Mouse (Mus musculus) neutrophil, adult 5-6 weeks (primary cell): ENCODE measurements around the gene Cuedc1. TPM values are rescaled to one million over a fixed set of nuclear protein-coding genes. Genes with fewer than 3 reads are reported as not detected.
A peak's percentile ranks its signal among the peaks of the same experiment; 100 is the strongest.

ENCODE experiments used
- ATAC-seq: fragments of 151-379, 151-347 bp; 2 replicates; pipeline ENCODE4 v1.8.0; 2017; ENCODE audit warnings: mild to moderate bottlenecking, moderate TSS enrichment; ENCODE audit not compliant: insufficient number of reproducible peaks, poor library complexity, low FRiP score, severe bottlenecking; ENCODE audit errors: extremely low read depth
- total RNA-seq: library from RNA; stranded (forward); fragments of 200-1000 nt; gene quantifications from 2 replicates; pipeline ENCODE4 v1.2.3, GENCODE M21; 2017

Gene Cuedc1
- total RNA-seq, 1 experiment from 2014 or later = 6.3 TPM

DNA sequence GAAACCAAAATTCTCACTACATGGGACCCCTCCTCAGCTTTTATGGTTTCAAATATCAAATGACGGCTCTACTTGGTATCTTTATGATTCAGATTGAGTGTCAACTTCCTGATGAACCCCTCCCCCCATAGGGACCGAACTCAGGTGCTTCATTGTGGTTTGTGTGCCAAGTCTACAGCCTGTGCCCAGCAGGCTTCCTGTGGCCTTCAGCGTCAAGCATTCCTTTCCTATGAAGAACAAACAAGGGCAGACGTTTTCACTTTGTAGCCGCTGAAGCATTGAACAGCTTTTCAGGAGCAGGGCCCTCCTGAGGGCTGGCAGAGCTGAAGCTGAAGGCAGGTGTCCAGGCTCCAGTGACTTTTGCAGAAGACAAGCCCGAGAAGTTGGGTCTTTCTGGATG is 115.9 kb downstream of the Cuedc1 start:
- no peak for ATAC-seq

- no peak for ATAC-seq
Measured at GRCm38 (mm10) chr11:88214881-88215831, 117.3 kb downstream of the Cuedc1 start.

GRCm38 (mm10) chr11:88216231-88216685 is 118.4 kb downstream of the Cuedc1 start:
- peak; percentile 57 for ATAC-seq

DNA sequence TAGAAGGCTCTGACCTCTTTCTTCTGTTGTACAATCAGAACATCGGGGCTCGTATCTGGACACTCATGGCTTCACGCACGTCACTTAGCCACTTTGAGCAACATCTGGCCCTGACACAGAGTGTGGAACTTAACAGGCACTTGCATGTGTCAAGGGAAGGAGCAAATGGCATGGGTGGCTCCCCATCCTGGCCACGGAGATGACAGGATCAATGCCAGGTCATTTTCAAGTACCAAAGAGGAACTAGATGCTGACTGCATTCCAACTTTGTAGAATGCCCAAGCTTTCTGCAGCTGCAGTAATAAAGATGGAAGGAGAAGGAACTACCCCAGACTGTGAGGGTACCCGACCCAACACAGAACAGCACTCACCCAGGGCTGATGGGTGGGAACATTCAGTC is 120.3 kb downstream of the Cuedc1 start:
- ATAC-seq = no peak

GRCm38 (mm10) chr11:88218586-88218985 is 120.7 kb downstream of the Cuedc1 start:
- no peak for ATAC-seq

DNA sequence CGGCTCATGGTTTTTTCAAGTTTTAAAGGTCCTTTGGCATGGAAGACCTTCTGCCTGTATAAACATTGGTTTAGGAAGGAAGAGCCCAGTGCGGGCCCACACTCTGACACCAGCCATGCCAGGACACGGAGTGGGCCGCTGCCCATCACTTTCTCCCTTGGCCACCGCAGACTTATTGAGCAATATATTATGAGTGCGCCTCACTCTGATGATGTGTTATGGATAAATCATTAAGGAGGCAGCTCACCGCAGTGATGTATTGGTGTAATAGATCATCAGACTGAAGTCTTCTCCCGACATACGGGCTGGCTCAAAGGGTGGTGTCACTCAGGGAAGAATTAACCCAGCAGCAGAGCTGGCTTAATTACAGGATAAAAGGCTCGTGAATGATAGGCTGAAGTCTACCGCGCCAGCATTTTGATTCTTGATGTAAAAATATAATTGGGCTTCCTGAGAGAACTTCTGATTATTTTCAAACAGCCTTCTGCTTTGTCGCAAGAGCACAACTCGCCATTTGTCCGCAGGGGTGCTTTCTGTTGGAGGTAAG is 124.1 kb downstream of the Cuedc1 start:
- ATAC-seq = no peak

GRCm38 (mm10) chr11:88227001-88227957 is 129.4 kb downstream of the Cuedc1 start:
- no peak for ATAC-seq

DNA sequence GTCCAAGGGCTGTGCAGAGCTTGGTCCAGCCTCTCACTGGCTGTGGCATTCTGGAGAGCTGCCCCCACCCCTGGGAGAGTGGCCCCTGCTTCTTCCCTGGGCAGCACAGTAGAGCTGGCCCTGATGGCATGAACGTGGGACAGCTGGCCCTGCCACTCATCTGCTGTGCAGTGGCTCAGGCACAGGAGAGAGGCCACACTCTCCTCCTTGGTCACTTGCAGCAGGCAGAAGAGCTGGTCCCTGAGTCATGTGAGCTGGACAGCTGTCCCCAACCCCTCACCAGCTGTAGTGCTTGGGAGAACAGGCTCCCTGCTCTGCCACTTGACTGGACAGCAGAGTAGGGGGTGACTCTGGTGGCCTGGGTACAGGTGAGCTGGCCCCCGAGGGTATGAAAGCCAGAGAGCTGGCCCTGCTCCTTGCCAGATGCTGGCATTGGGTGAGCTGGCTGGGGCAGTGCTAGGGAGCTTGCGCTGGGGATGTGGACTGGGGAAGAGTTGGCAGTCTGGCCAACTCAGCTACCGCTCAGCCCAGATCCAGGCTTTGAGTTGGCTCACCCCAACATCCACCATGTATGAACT is 133.4 kb downstream of the Cuedc1 start:
- no peak for ATAC-seq

DNA sequence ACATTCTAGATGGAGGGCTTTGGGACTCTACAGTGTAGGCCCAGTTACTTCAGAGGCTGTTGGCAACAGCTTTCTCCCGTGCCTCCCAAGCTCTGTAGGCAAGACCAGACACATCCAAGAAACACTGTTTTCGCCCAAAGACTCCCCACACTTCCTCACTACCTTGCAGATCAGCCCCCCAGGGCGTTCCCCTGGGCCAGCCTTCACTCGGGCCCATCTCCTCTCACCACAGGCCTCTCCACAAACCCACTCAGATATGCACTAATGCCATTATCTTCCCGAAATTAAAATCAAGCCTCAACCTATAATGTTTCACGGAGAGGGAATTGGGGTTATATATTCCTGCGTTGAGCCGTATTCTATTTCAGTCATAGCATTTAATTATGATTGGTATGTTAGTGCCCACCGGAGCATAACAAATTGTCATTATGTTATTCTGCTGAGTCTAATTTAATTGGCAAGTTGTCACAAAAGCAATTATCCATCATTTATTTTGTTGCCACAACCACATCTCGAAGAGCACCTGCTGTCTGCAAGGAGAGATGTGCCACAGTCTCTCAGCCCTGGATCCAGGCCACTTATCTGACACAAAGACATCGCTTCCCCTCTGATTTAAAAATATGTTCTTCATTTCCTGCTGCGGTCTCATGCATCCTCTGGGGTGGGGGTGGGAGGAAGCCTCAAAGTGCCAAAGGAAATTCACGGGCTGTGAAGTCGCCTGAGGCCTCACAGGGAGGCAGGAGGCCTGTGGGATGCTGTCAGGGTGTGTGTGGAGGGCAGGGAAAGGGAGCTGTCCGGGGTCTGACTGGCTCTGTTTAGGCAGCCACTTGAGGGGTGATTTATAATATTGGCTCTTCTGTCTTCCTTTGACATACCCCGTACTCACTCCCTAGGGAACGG is 135.9 kb downstream of the Cuedc1 start:
- peak; percentile 49 for ATAC-seq

DNA sequence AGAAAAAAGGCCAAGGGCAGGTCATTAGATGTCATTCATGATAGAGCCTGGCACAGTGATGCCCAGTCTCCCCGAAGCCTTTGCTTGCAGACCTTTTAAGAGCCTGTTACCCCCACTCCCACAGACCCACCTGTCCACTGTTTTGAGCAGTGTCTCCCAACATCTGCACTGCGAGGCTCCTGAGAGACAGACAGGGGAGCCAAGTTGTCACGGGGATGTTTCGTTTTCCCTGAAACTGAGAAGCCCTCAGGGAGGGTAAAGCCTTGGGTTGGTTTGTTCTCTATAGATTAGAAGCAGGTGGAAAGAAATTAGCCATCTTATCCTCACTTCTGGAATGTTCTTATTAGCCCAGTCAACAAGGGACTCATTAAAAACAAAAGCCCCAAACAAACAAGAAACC is 136.9 kb downstream of the Cuedc1 start:
- ATAC-seq = no peak

GRCm38 (mm10) chr11:88235221-88236203 is 137.7 kb downstream of the Cuedc1 start:
- no peak for ATAC-seq

DNA sequence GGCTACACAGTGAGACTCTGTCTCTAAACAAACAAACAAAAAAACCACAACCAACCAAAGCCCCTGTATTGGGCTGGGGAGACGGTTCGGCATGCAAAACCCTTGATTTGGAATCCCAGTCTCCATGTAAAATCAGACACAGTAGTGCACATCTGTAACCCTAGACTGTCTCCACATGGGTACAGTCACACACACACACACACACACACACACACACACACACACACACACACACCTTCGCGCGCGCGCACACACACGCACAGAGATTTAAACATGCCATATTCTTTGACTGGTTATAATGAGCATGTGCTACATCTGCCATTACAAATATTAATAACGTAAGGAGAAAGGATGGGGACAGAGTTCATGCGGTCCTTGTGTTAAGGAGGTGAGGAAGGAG is 142.4 kb downstream of the Cuedc1 start:
- no peak for ATAC-seq

- no peak for ATAC-seq
Measured at GRCm38 (mm10) chr11:88240736-88241353, 143.0 kb downstream of the Cuedc1 start.

DNA sequence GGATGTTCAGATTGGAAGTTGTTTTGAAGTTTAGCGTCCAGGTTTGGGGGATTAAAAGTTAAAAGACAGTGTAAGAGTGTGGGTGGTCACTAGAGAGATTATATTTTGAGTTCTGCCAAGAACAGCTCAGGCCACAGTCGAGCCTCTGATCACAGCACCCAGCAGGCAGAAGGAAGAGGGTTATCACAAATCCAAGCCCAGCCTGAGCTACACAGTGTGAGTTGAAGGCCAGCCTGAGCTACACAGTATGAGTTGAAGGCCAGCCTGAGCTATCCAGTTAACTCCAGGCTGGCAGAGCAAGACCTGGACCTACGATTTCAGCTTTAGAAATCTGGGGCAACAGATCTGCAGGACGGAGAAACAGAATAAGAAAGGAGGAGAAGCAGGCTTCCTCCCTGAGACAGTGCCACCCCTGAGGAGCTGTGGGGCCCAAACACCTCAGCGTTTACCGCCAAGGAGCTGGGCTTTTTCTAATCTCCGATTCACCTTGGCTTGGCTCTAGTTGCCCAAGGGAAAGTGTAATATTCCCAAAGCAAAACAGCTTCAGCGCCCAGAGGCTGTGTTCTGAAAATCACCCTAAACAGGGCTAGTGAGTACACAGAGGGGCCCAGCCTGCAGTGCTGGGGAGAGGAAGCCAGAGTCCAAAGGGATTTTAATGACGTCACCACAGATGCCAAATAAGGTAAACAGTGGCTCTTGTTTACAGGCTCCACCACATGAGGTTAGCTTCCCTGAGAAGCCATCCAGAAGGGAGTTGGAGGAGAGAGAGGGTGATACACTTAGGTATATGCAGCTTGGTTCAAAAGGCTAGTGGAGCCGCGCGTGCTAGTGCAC is 143.8 kb downstream of the Cuedc1 start:
- no peak for ATAC-seq
